Mouse (Mus musculus) limb, embryonic 13.5 days (tissue): Measurements from ENCODE around the gene Dapl1. TPM values are rescaled to one million over a fixed set of nuclear protein-coding genes. Genes with fewer than 3 reads are reported as not detected.

Experiments
- ATAC-seq: fragments of 200-750 bp; cut with Nextera tagmentation; 2 replicates; pipeline ENCODE4 v1.8.0; 2017; ENCODE audit warnings: low read depth, moderate number of reproducible peaks, moderate TSS enrichment; ENCODE audit not compliant: low FRiP score
- H3K27ac ChIP-seq: fragments of 300-500 bp; sonication (generic); 2 replicates; pipeline ENCODE4 v1.5.1; 2015; ENCODE audit warnings: inconsistent platforms, mild to moderate bottlenecking, moderate library complexity
- H3K27me3 ChIP-seq: fragments of 300-500 bp; sonication (generic); 2 replicates; pipeline ENCODE4 v1.6.1; 2015; ENCODE audit warnings: mild to moderate bottlenecking, inconsistent platforms
- H3K36me3 ChIP-seq: fragments of 300-500 bp; sonication (generic); 2 replicates; pipeline ENCODE4 v1.6.1; 2015; ENCODE audit warnings: inconsistent platforms, mild to moderate bottlenecking, moderate library complexity
- H3K4me1 ChIP-seq: fragments of 300-500 bp; sonication (generic); 2 replicates; pipeline ENCODE4 v1.6.1; 2015; ENCODE audit warnings: inconsistent platforms
- H3K4me2 ChIP-seq: fragments of 300-500 bp; sonication (generic); replicated peaks from 2 replicates; pipeline ENCODE4 v1.6.1; 2015; ENCODE audit warnings: inconsistent platforms, mild to moderate bottlenecking, moderate library complexity
- H3K4me3 ChIP-seq: fragments of 300-500 bp; sonication (generic); 2 replicates; pipeline ENCODE4 v1.5.1; 2015; ENCODE audit warnings: moderate library complexity, mild to moderate bottlenecking, inconsistent platforms
- H3K9ac ChIP-seq: fragments of 300-500 bp; sonication (generic); 2 replicates; pipeline ENCODE4 v1.6.1; 2015; ENCODE audit warnings: mild to moderate bottlenecking, inconsistent platforms
- H3K9me3 ChIP-seq: fragments of 300-500 bp; sonication (generic); 2 replicates; pipeline ENCODE4 v1.6.1; 2016; ENCODE audit warnings: inconsistent platforms
- whole genome bisulfite sequencing: fragments of 180-500 bp; shearing (Covaris S2); methylation state at CpG from one replicate; pipeline ENCODE4 v1.1.7; 2015; 5-methylcytosine and 5-hydroxymethylcytosine counted together
- polyA plus RNA-seq: library from polyadenylated mRNA; unstranded; fragments of >200 nt; fragmentation: Nextera tagmentation; extraction: Ambion mirVana; gene quantifications from 2 replicates; pipeline ENCODE4 v1.2.1, GENCODE M21; 2015

The Dapl1 gene
- polyA plus RNA-seq, 1 experiment from 2014 or later, result 1.7 TPM

DNA sequence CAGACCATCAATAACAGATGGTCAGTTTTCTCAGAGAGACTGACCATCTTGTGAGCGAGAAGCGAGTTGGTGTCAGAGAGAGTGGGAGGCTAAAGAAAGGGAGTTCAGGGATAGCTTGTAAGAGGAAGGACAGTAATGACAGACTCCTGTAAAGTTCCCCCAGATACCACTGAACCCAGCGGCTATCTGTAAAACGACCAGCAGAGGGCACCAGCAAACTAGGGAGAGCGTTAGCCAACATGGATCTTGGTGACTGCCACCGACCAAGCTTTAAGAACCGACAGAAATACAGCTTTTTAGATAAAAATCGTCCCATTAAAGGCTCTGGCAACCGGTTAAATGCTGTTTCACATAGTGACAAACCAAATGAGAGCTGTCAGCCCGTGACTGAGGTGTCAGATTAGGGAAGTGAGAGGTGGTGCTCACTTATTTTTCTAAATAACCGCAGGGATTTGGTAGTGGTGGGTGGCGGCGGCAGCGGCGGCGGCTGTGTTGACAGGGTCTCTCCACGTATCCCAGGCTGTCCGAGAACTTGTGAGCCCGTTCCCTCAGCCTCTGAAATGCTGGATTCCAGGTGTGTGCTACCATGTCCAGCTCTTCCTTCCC is 37.7 kb downstream of the Dapl1 start:
- Histone ChIP-seq H3K36me3 (no peaks in the 10 kb centered on the region), H3K9ac (no peak overlapping the region), H3K4me3 (peak overlapping the region; percentile 15; the same call in 1 of the 2 replicates), H3K4me2 (peak overlapping the region; percentile 48), H3K9me3 (no peaks in the 10 kb centered on the region), H3K4me1 (peaks cover 37% of the 10 kb centered on the region), H3K27ac (no peak overlapping the region), H3K27me3 (no peaks in the 10 kb centered on the region)
- WGBS, result 15% methylated on average over 19 of the region's 19 CpGs
- ATAC-seq, result peak; percentile 48

DNA sequence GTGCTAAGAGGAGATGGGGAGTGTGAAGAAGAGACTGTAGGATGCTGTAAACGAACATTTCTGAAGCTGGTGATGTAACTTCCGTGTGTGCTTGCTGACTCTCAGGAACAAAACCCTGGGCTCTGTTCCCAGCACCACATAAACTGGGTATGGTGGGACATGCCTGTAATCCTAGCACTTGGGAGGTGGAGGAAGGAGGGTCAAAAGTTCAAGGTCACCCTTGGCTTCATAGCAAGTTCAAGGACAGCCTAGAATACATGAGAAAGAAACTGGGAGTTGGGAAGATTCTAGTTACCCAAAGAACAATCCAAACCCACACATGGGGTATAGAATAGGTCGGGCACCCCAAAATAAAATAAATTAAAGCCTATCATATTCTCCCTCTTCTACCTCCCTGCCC is 39.1 kb downstream of the Dapl1 start:
- no peak overlapping the region for H3K9ac ChIP-seq
- no peaks in the 10 kb centered on the region for H3K9me3 ChIP-seq
- H3K4me3 ChIP-seq, result no peak overlapping the region
- WGBS, result 84% methylated on average over 3 of the region's 3 CpGs
- H3K4me1 ChIP-seq, result peaks cover 37% of the 10 kb centered on the region
- ATAC-seq, result no peak
- H3K27ac ChIP-seq, result no peak overlapping the region
- no peaks in the 10 kb centered on the region for H3K27me3 ChIP-seq
- no peaks in the 10 kb centered on the region for H3K36me3 ChIP-seq
- no peak overlapping the region for H3K4me2 ChIP-seq

DNA sequence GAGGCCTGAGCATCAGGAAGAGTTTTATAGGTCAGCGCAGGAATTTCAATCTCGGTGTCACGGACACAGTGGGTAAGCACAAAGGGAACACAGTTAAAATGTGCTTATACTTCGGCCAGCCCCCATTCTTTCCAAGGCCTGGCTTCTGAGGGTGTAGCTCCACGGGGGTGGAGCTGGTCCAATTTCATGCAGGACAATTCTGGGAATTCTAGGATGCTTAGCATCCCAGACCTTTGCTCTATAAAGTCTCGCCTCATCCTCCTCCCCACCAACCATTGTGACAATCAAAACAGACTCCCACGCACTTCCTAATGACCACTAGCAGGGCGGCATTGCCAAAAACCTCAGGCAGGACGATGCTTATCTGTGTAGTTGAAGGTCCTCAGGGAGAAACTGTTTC is 42.4 kb downstream of the Dapl1 start:
- WGBS, result 59% methylated on average over 9 of the region's 9 CpGs
- no peak overlapping the region for H3K4me3 ChIP-seq
- H3K27ac ChIP-seq, result no peak overlapping the region
- no peak overlapping the region for H3K9ac ChIP-seq
- no peak overlapping the region for H3K4me2 ChIP-seq
- no peaks in the 10 kb centered on the region for H3K36me3 ChIP-seq
- H3K27me3 ChIP-seq, result no peaks in the 10 kb centered on the region
- no peak for ATAC-seq
- peaks cover 54% of the 10 kb centered on the region for H3K4me1 ChIP-seq
- H3K9me3 ChIP-seq, result no peaks in the 10 kb centered on the region

DNA sequence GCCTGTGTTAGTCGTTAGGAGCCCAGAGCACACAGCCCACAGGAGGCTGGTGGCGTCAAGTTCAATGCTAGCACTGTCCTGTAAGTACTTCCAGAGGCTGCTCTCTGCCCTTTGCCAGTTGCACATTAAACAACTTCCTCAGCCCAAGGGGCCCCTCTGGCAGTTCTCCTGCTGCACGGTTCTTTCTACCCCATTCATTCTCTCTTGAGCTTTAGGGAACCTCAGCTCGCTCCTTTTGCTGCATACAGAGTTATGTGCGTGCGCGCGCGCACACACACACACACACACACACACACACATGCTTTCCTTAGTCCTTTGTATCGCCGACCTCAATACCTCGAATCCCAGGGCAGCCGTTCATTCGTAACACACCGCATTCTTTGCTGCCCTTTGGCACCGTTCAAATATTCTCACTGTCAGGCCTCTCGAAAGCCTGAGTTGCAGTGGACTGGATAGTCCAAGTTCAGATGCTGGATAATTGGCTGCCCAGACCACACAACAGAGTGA is 45.2 kb downstream of the Dapl1 start:
- 29% methylated on average over 17 of the region's 17 CpGs for WGBS
- Histone ChIP-seq H3K4me2 (peak overlapping the region; percentile 38), H3K27me3 (no peaks in the 10 kb centered on the region), H3K36me3 (no peaks in the 10 kb centered on the region), H3K9ac (peak overlapping the region; percentile 13; the same call in 1 of the 2 replicates), H3K4me1 (peaks cover 47% of the 10 kb centered on the region), H3K27ac (peak overlapping the region; percentile 2; the same call in 1 of the 2 replicates), H3K9me3 (no peaks in the 10 kb centered on the region), H3K4me3 (no peak overlapping the region)
- ATAC-seq, result peak; percentile 29; the same call in 1 of the 2 replicates

DNA sequence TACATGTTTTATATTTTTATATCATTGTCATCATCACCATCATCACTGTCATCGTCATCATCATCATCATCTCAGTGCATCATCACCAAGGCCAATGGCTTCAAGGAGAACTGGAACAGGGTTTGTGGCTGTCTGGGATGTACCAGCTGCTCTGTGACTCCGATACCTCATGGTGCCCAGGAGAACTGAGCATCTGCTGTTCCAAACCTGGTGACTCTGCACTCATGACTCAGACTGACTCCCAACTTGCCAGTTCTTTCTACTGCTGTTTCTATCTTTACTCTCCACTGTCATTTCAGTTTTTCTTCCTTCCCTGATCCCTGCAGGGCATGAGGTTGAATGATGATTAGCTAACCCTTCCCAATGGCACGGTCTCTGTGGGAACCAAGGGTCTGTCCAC is 46.4 kb downstream of the Dapl1 start:
- H3K4me3 ChIP-seq, result no peak overlapping the region
- 90% methylated on average over 3 of the region's 3 CpGs for WGBS
- H3K9ac ChIP-seq, result no peak overlapping the region
- no peak for ATAC-seq
- H3K27ac ChIP-seq, result no peak overlapping the region
- H3K4me2 ChIP-seq, result no peak overlapping the region
- peaks cover 36% of the 10 kb centered on the region for H3K4me1 ChIP-seq
- H3K36me3 ChIP-seq, result no peaks in the 10 kb centered on the region
- no peaks in the 10 kb centered on the region for H3K27me3 ChIP-seq
- H3K9me3 ChIP-seq, result no peaks in the 10 kb centered on the region

DNA sequence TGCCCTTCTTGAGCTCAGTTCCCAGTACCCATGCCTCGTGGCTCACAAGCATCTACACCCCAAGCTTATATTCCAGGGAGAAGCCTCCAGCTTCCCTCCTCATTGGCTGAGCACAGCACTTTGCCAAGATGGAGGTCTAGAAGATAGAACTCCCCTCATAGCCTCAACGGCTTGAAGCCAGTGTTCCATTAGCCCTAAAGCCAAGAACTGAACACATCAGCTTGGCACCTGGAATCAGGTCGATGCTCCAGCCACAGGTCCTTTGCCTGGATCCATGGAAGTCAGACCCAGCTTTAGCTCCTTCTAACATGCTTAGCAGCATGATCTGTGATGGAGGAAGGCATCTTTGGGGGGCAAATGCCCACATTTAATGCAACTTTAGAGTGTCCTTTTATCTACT is 48.5 kb downstream of the Dapl1 start:
- Histone ChIP-seq H3K9ac (no peak overlapping the region), H3K4me3 (no peak overlapping the region), H3K9me3 (no peaks in the 10 kb centered on the region), H3K27me3 (no peaks in the 10 kb centered on the region), H3K4me1 (peaks cover 32% of the 10 kb centered on the region), H3K27ac (no peak overlapping the region), H3K4me2 (no peak overlapping the region), H3K36me3 (no peaks in the 10 kb centered on the region)
- 92% methylated on average over 3 of the region's 3 CpGs for WGBS
- ATAC-seq, result no peak

DNA sequence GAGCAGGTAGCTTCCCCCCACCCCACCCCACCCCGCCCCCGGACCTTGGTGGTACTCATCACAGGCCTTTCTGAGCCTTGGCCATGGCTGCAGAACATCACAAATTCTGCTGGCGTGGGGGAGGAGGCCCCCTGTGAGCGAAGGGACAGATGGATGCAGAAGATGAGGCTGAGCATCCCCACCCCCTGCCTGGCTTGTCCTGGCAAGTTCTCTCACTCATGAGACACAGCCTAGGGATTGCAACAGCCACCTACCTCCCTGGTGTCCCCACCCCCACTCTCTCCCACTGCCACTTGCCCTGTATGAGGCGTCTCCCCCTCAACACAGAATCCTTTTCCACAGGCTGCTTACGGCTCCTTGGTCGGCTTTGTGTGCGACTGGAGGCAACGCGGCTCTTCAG is 49.1 kb downstream of the Dapl1 start:
- no peaks in the 10 kb centered on the region for H3K27me3 ChIP-seq
- no peaks in the 10 kb centered on the region for H3K9me3 ChIP-seq
- no peak overlapping the region for H3K27ac ChIP-seq
- no peaks in the 10 kb centered on the region for H3K36me3 ChIP-seq
- 91% methylated on average over 10 of the region's 10 CpGs for WGBS
- no peak for ATAC-seq
- H3K4me1 ChIP-seq, result peaks cover 37% of the 10 kb centered on the region
- no peak overlapping the region for H3K9ac ChIP-seq
- H3K4me2 ChIP-seq, result no peak overlapping the region
- H3K4me3 ChIP-seq, result no peak overlapping the region

DNA sequence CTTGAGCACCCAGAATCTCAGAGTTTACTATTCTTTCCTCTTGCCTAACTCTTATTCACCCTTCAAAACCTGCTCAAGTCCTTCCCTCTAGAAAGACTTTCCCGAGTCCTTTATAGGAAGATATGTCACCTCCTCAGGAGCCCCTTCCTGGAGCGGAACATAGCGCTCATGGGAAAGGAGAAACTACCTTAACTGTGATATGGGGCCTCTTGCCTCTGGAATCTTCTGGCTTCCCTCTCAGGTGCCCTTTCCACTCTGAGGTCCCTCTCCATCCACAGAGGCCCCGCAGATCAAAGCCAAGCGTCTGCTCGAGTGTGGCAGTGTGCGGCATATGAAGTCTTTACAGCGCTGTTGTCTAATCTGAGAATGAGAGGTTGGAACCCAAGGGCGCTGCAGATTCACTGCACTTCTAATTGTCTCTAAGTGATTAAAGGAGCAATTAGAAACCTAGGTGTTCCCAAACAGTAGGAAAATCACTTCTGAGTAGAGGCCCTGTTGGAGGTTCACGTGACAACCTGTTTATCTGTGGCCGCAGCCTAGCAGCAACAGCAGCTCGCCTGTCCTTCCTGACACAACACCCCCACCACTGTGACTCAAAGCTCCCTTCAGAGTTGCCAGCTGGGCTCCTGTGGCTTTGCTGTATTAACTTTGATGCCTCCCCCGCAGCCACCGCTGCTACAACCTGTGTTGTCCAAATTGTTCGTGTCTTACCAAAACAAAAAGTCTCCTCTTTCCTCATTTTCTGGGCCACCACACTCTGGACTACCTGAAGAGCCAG is 49.7 kb downstream of the Dapl1 start:
- H3K9me3 ChIP-seq, result no peaks in the 10 kb centered on the region
- no peak for ATAC-seq
- H3K4me3 ChIP-seq, result no peak overlapping the region
- no peak overlapping the region for H3K9ac ChIP-seq
- no peaks in the 10 kb centered on the region for H3K27me3 ChIP-seq
- no peaks in the 10 kb centered on the region for H3K36me3 ChIP-seq
- no peak overlapping the region for H3K27ac ChIP-seq
- H3K4me1 ChIP-seq, result peaks cover 33% of the 10 kb centered on the region
- WGBS, result 65% methylated on average over 15 of the region's 15 CpGs
- no peak overlapping the region for H3K4me2 ChIP-seq

DNA sequence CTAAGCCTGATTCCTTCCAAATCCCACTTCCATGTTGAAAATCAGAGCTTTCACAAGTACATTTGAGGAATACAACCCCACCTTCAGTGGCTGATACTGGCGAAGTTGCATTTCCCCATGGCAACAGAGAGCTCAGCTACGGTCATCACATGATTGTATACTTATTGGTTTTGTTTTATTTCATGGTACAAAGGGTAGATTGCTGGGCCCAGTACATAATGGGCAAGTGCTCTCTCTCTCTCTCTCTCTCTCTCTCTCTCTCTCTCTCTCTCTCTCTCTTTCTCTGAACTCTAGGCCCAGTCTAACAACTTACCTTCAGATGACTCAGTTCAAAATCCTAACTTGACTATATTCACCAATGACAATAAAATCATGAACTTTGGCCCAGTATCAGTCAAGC is 52.5 kb downstream of the Dapl1 start:
- Histone ChIP-seq H3K36me3 (no peaks in the 10 kb centered on the region), H3K4me2 (no peak overlapping the region), H3K9ac (no peak overlapping the region), H3K9me3 (no peaks in the 10 kb centered on the region), H3K4me3 (no peak overlapping the region), H3K27ac (no peak overlapping the region), H3K4me1 (peaks cover 25% of the 10 kb centered on the region), H3K27me3 (no peaks in the 10 kb centered on the region)
- ATAC-seq, result no peak
- WGBS, result 98% methylated on average over 2 of the region's 2 CpGs

DNA sequence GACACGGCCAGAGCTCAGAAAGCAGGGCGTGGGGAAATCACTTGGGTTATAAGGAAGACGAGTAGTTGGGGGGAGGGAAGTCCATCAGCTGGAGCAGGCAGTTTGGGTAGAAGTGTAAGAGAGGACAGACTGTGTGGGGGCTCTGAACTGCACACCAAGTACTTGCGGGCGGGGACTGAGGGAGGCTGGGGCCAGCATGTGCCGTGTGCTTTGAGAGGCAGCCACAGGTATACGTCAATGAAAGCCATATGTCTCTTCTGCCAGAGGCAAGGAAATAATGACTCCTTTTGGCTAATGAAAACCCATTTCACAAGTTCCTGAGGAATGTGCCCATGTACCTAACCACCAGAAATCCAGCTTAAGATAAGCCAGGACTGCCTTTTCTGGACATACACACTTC is 53.6 kb downstream of the Dapl1 start:
- no peaks in the 10 kb centered on the region for H3K27me3 ChIP-seq
- WGBS, result 14% methylated on average over 7 of the region's 7 CpGs

DNA sequence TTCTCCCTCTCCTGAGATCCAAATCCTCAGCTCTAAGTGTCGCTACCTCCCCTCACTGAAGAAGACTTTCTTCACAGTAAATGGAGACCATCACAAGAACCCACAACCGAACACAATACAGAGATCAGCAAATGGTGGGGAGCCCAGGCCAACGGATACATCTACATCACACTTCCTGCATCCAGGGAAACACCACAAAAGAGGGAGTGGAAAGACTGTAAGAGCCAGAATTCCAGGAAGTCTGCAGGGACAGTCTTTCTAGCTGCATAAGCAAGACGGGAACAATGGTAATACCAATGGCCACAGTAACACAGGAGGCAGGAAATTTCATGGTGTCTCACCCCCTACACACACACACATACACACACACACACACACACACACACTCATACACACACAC is 55.3 kb downstream of the Dapl1 start:
- Histone ChIP-seq H3K9ac (no peak overlapping the region), H3K4me3 (no peak overlapping the region), H3K27ac (0 out of 2 replicates have a peak overlapping the region, but pooled peaks have one; percentile 34), H3K27me3 (no peaks in the 10 kb centered on the region), H3K9me3 (no peaks in the 10 kb centered on the region), H3K4me2 (no peak overlapping the region), H3K4me1 (peaks cover 41% of the 10 kb centered on the region), H3K36me3 (no peaks in the 10 kb centered on the region)
- 56% methylated on average over 4 of the region's 4 CpGs for WGBS
- ATAC-seq, result no peak

More for the DNA sequence above, 53.6 kb downstream of the Dapl1 start:
- no peaks in the 10 kb centered on the region for H3K36me3 ChIP-seq
- ATAC-seq, result peak; percentile 73; the same call in 1 of the 2 replicates
- no peak overlapping the region; the same call in 1 of the 2 replicates for H3K27ac ChIP-seq
- peaks cover 33% of the 10 kb centered on the region for H3K4me1 ChIP-seq
- H3K4me3 ChIP-seq, result no peak overlapping the region
- H3K9me3 ChIP-seq, result no peaks in the 10 kb centered on the region
- H3K9ac ChIP-seq, result no peak overlapping the region
- H3K4me2 ChIP-seq, result no peak overlapping the region

DNA sequence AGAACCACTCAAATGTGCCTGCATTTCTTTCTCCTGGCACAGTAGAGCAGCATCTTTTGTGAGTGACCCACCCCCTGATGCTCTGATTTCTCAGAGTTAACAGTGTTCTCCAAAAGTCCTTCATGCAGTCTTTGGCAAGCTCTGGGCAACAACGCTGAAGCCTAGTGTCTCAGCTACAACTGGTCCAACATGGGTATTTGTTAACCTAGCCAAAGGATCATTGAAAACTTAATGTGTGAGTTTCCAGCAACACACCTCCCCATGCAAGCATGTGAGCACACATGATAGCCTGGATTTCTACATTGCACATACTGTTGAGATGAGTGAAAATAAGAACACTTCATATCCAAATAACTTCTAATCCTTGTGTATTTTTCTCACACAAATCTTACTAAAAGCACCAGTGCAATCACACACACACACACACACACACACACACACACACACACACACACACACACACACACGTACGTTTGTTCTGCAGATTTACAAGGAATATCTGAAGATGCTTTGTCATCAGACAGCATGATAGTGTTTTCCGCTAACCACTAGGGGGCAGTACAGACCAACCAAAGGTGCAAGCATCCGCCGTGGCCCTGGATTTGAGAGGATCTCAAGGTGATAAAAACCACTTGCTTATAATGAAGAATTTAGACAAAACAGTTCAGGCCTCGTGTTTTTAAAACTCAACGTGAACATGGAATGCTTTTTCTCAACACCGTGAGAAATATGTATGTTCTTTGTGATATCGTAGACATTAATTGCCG is 56.9 kb downstream of the Dapl1 start:
- peak; percentile 42; the same call in 1 of the 2 replicates for ATAC-seq
- Histone ChIP-seq H3K4me3 (no peak overlapping the region), H3K4me1 (peaks cover 41% of the 10 kb centered on the region), H3K4me2 (no peak overlapping the region), H3K9me3 (no peaks in the 10 kb centered on the region), H3K9ac (no peak overlapping the region), H3K27me3 (no peaks in the 10 kb centered on the region), H3K27ac (no peak overlapping the region), H3K36me3 (no peaks in the 10 kb centered on the region)
- WGBS, result 18% methylated on average over 11 of the region's 11 CpGs
